Mouse (Mus musculus) ES-E14 (cell line): ENCODE results near the gene Kdelr1.

Experiments
- CHD2 ChIP-seq: IDR thresholded peaks from 2 replicates; pipeline ENCODE4 v1.6.1; 2014; ENCODE audit warnings: mild to moderate bottlenecking, low read depth, low read length, inconsistent platforms
- HCFC1 ChIP-seq: IDR thresholded peaks from 2 replicates; pipeline ENCODE4 v1.6.1; 2012; ENCODE audit warnings: low read length, inconsistent platforms, borderline replicate concordance; ENCODE audit not compliant: insufficient read depth
- MAFK ChIP-seq: IDR thresholded peaks from 2 replicates; pipeline ENCODE4 v1.6.1; 2014; ENCODE audit warnings: mild to moderate bottlenecking, low read depth, low read length, inconsistent platforms; ENCODE audit not compliant: insufficient read depth
- ZC3H11A ChIP-seq: IDR thresholded peaks from 2 replicates; pipeline ENCODE4 v1.6.1; 2012; ENCODE audit warnings: low read depth, mild to moderate bottlenecking, inconsistent platforms, low read length, borderline replicate concordance
- ZNF384 ChIP-seq: IDR thresholded peaks from 2 replicates; pipeline ENCODE4 v1.6.1; 2012; ENCODE audit warnings: low read depth, low read length, inconsistent platforms

DNA sequence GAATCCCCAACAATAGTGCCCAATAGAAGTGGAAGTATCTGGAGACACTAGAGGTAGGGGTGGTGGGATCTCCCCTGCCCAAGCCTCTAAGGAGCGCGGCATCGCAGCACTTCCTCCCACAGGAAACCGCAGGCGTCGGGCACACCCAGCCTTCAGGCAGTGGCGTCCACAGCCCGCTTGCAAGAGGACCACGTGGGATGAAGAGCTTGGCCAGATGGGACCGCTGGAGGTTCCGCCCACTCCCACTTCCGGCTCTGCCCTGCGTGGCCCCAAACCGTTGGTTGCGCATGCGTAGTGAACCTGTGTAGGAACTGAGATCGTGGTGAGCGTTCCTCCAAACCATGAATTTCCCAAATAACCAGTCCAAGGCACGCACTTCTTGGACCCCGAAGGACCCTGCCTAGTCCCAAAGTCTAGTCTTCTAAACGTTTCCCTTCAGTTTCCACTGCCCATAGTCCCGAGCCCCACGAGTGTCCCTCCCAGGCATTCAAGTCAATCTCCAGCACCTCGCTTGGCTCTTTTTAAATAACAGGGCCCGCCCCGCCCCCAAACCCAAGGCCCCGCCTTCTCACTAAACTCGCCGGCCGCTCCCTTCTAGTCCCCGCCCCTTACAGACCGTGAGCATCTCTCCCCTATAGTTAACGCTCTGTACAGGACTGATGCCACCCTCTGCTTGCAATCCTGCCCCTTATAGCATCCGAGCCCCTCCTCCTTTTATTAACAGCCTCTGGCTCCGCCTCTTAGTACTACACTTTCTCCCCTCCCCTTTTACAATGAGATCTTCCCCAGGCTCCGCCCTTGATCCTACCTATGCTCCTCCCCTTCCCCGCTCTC is 50.6 kb downstream of the Kdelr1 start:
- no peak for TF ChIP-seq ZNF384
- no peak for TF ChIP-seq MAFK
- no peak for TF ChIP-seq CHD2
- no peak for TF ChIP-seq ZC3H11A
- TF ChIP-seq HCFC1 = no peak
